Mouse (Mus musculus) forelimb bud, embryonic 11.5 days (tissue): ENCODE results near the gene Map3k3.
A peak's percentile ranks its signal among the peaks of the same experiment; 100 is the strongest.

Experiments used
- DNase-seq: peaks from one replicate; pipeline ENCODE4 v3.0.0-alpha.2; 2012; ENCODE audit warnings: low read depth, low spot score

Map3k3 gene

DNA sequence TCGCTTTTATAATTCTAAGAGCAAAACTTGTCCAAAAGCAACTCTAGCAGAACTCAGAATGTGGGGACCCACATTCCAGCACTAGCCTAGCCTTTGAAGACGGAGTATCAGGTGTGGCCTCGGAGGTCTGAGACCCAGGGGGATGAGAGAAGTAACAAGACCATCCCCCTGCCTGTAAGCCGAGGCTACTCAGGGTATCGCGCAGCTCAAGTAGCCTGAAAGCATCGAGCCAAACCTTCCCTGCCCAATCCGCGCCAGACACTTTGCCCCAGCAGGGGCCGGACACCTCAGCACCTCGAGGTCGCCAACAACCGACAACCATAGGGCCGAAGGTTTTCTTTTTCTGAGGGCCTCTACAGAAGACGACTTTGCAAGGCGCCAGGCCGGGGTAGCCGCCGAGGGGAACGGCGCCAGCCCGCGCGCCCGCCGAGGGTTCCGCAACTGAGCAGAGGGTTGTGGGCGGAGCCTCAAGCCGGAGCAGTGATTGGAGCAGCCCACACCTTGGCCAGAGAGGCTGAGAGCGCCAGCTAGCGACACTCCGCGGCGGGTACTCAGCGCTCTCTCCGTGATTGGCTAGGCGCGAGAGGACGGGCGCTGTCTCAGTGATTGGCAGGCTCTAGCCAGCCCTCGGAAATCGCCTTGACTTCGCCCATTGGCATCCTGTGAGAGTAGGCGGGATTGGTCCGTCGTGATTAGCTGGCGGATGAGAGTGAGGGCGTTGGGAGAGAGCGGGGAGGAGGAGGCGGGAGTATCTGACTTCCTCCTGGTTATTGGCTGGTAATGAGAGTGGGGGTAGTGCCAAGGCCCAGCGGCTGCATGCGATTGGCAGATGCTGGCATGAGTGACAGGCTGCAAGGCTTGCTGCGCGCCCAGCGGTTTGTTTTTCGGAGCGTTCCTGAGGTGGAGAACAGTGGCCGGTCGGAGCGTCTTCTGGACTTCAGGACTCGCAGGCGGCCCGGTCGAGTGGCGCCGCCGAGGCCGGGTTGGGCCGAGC, at the start of gene Map3k3:
Gene Map3k3, plus strand, starts transcription at position 906 of the 994 bp plus-strand sequence.
- DNase-seq, result peak; percentile 99

DNA sequence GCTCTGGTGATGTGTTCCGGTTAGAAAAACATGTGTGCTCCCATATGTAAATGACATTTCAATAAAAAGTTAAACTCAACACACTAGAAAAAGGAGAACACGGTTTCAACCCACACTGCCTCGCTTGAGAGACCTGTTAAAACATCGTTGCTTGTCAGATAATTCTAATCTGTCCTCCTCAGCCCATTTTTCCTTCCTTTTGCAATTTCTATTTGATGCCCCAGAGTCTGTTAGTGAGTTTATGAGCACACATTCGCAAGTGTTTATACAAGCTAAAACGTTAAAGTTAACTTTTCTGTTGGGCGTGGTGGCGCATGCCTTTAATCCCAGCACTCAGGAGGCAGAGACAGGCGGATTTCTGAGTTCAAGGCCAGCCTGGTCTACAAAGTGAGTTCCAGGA, 49.4 kb upstream of the Map3k3 start:
- no peak for DNase-seq

DNA sequence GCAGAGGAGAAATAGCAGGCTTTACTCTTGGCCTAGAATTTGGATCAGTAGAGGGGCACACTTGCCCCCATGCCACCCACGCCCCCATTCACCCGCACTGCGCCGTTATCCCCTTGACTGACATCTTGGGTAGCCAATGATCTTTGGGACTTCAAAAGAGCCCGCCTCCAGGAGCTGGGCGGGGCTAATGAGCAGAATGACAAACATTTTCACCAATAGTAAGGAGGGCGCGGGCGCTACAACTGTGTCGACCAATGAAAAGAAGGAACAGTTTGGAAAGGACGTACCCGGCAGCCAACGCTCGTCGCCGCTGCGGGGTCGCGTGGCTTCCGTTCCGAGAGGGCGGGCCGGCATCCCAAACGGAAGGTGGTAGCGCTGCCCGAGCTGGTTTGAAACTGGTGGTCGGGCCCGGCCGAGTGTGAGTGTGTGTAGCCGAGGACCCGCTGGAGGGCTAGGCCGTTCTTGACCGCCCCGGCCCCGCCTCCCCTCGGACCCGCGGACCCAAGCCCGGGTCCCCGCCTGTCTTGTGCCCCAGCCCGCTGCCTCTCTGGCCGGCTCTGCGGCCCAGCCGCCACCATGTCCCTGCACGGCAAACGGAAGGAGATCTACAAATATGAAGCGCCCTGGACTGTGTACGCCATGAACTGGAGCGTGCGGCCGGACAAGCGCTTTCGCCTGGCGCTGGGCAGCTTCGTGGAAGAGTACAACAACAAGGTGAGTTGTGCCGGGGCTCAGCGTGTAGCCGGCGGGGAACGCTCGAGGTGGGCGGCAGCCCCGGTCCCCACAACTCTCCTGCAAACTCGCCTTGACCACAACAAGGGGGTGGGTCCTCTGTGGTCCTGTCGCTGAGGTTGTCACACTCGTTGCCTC, 47.6 kb upstream of the Map3k3 start, which contains the start of gene Dcaf7:
Gene Dcaf7, plus strand, starts transcription at position 325 of the 870 bp plus-strand sequence.
- peak; percentile 98 for DNase-seq

DNA sequence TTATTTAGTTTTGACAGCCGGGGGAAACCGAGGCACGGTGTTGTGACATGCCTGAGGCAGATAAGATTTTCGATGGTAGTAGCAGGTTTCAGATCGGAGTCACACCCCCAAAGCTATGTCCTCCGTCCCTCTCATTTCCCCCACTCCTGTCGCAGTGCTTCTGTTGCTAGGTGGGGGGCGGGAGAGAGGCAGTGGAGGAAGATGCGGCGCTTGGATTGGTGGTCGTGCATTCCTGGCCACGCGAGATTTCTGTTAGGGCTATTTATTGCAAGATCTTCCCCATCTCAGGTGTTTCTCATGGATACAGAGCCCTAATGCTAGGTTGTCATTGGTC, 47.0 kb upstream of the Map3k3 start:
- DNase-seq, result peak; percentile 57

- DNase-seq, result no peak
Measured at GRCm38 (mm10) chr11:106044349-106044748, 40.1 kb upstream of the Map3k3 start.

- no peak for DNase-seq
Measured at GRCm38 (mm10) chr11:106045256-106045655, 39.2 kb upstream of the Map3k3 start.

GRCm38 (mm10) chr11:106045780-106046179, 38.6 kb upstream of the Map3k3 start:
- no peak for DNase-seq

GRCm38 (mm10) chr11:106046584-106046983, 37.8 kb upstream of the Map3k3 start:
- no peak for DNase-seq

- DNase-seq, result no peak
Measured at GRCm38 (mm10) chr11:106053921-106054320, 30.5 kb upstream of the Map3k3 start.

- no peak for DNase-seq
Measured at GRCm38 (mm10) chr11:106054600-106054999, 29.8 kb upstream of the Map3k3 start.

- DNase-seq, result no peak
Measured at GRCm38 (mm10) chr11:106055341-106055740, 29.1 kb upstream of the Map3k3 start.

DNA sequence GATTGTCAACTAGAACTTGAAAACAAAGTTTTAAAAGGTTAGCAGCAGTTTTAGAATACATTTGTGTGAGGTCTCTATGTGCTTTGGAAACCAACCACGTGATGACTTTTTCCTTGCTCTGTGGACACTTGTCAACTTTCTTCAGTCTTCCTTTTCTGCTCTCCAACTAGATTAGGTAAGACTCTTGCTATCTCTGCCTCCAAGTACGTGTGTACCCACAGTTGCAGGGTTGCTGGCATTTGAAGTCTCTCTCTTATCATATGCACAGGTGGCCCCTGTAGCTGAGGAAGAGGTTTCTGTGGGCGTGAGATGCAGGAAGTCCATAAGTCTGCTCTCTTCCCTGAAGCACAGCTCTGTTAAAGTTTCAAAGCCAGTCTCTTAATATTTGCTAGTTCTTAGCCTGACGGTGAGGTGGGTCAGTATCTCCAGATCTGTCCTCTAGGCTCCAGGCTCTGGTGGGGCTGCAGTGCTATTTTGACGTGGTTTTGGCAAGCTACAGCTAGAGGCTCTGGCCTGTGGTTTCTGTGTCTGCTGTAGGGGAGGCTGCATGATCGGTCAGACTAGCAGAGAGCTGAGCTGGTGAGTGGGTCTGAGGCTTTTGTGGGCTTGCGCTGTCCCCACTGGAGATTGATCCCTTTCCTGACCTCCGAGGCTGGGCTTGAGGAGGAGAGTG, 27.5 kb upstream of the Map3k3 start:
- no peak for DNase-seq

DNA sequence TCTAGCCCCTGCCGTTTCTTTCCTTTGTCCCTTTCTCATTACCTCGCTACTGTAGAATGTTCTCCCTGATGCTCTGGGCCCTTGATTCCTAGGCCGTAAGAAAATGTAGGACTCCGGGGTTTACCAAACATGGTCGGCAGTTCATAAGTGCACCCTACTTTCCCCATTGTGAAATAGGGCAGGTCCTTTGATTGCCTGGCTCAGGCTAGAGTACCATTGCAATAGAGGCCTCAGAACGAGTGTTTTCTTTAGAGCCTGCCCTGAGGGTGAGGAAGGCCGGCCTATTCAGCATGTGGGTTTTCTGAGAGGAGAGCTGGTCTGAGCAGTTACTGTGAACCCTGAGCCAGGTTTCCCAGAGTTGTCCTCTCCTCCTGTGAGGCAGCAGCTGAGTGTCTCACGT, 26.4 kb upstream of the Map3k3 start:
- no peak for DNase-seq

- DNase-seq, result no peak
Measured at GRCm38 (mm10) chr11:106060549-106060948, 23.9 kb upstream of the Map3k3 start.

GRCm38 (mm10) chr11:106061311-106061710, 23.1 kb upstream of the Map3k3 start:
- no peak for DNase-seq

DNA sequence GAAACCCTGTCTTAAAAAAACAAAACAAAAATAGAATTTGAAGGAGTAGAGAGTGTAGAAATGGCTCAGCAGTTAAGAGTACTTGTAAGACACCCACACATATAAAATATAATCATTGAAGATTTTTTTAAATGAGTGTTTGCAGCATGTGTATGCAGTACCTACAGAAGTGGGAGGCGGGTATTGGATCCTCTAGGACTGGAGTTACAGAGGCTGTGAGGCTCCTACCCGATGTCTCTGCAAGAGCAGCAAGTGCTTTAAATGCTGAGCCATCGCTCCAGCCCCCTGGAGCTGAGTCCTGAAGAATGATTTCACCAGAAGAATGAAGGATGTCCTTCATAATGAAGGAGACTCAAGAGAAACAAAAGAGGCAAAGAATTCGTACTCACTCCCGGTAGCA, 20.7 kb upstream of the Map3k3 start:
- no peak for DNase-seq

GRCm38 (mm10) chr11:106065073-106065922, 19.1 kb upstream of the Map3k3 start:
- DNase-seq, result no peak

- DNase-seq, result peak; percentile 95
Measured at GRCm38 (mm10) chr11:106065923-106066571, 18.4 kb upstream of the Map3k3 start, which contains the start of gene Taco1. Taco1 (plus strand) TSS chr11:106066061.

DNA sequence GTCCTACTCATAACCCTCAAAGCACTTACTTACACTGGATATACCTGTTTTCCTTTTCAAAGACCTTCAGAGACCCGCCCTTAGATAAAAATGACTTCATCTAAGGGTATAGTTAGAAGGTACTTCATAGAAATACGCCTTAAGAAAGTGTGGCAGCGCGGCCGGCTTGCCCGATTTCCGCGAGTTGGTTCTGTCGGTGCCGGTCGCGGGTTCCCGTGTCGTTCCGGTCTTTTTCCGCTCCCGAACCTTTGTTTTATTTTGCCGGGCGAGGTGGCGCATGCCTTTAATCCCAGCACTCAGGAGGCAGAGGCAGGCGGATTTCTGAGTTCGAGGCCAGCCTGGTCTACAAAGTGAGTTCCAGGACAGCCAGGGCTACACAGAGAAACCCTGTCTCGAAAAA, 17.8 kb upstream of the Map3k3 start:
- peak; percentile 100 for DNase-seq

GRCm38 (mm10) chr11:106073774-106074173, 10.6 kb upstream of the Map3k3 start:
- DNase-seq, result no peak
